Mouse (Mus musculus): ENCODE results near the gene Apol8.
"Not testable (repeated sequence)": the region's sequence is repeated elsewhere in the genome, so short reads cannot be mapped to it uniquely, and the experiment has no call there.

Gene Apol8

GRCm38 (mm10) chr15:77705306-77705705 lies 51.5 kb downstream of the Apol8 start:
- DNase-seq (ENCODE audit: extremely low read depth, low read depth, low spot score): not testable (repeated sequence)

GRCm38 (mm10) chr15:77698656-77699055 lies 58.1 kb downstream of the Apol8 start, which contains the start of gene Apol7e:
Apol7e (plus strand) TSS chr15:77698857.
- not testable (repeated sequence) for DNase-seq (ENCODE audit: extremely low read depth, low read depth, low spot score)

Data from fat pad, adult 2 months (tissue).